Mouse (Mus musculus): ENCODE data around the gene Susd3. TPM values are rescaled to one million over a fixed set of nuclear protein-coding genes. Genes with fewer than 3 reads are reported as not detected.

Gene Susd3
- polyA plus RNA-seq, 1 experiment: 10.2 TPM

- TF ChIP-seq CTCF (IDR thresholded peaks at IDR 0.05; ENCODE audit: control insufficient read depth, insufficient read depth, low read length): no peak
- H3K4me3 ChIP-seq (replicated peaks; ENCODE audit: control insufficient read depth, low read depth, low read length): no peak overlapping the region
- WGBS: 63% methylated on average over 4 of the region's 4 CpGs
- H3K27ac ChIP-seq (ENCODE audit: control insufficient read depth, insufficient read depth, low read depth, low read length, poor library complexity): peak overlapping the region; percentile 85
- peaks cover 13% of the 10 kb centered on the region for H3K4me1 ChIP-seq (ENCODE audit: control insufficient read depth, insufficient read depth, low read length)
Observed at GRCm38 (mm10) chr13:49250716-49251517, 2.4 kb upstream of the Susd3 start.

GRCm38 (mm10) chr13:49249634-49250033 lies 1.1 kb upstream of the Susd3 start:
- Histone ChIP-seq H3K4me3 (replicated peaks; ENCODE audit: control insufficient read depth, low read depth, low read length) (no peak overlapping the region), H3K27ac (ENCODE audit: control insufficient read depth, insufficient read depth, low read depth, low read length, poor library complexity) (peak overlapping the region; percentile 69)
- TF ChIP-seq CTCF (IDR thresholded peaks at IDR 0.05; ENCODE audit: control insufficient read depth, insufficient read depth, low read length): no peak
- no peak for TF ChIP-seq POLR2A (IDR thresholded peaks at IDR 0.05; ENCODE audit: borderline replicate concordance, control insufficient read depth, low read depth, low read length)

GRCm38 (mm10) chr13:49248923-49249322 lies 417 bp upstream of the Susd3 start:
- TF ChIP-seq POLR2A (IDR thresholded peaks at IDR 0.05; ENCODE audit: borderline replicate concordance, control insufficient read depth, low read depth, low read length): no peak
- no peak for TF ChIP-seq CTCF (IDR thresholded peaks at IDR 0.05; ENCODE audit: control insufficient read depth, insufficient read depth, low read length)
- H3K4me3 ChIP-seq (replicated peaks; ENCODE audit: control insufficient read depth, low read depth, low read length): no peak overlapping the region
- no peak overlapping the region for H3K27ac ChIP-seq (ENCODE audit: control insufficient read depth, insufficient read depth, low read depth, low read length, poor library complexity)
- peaks cover 13% of the 10 kb centered on the region for H3K4me1 ChIP-seq (ENCODE audit: control insufficient read depth, insufficient read depth, low read length)
- WGBS: 39% methylated on average over 3 of the region's 3 CpGs

More at GRCm38 (mm10) chr13:49249634-49250033, 1.1 kb upstream of the Susd3 start:
- peaks cover 13% of the 10 kb centered on the region for H3K4me1 ChIP-seq (ENCODE audit: control insufficient read depth, insufficient read depth, low read length)
- WGBS: 64% methylated on average over 2 of the region's 2 CpGs

GRCm38 (mm10) chr13:49247740-49248466 lies 603 bp downstream of the Susd3 start:
- Histone ChIP-seq H3K4me1 (ENCODE audit: control insufficient read depth, insufficient read depth, low read length) (peaks cover 13% of the 10 kb centered on the region), H3K4me3 (replicated peaks; ENCODE audit: control insufficient read depth, low read depth, low read length) (peak overlapping the region; percentile 85), H3K27ac (ENCODE audit: control insufficient read depth, insufficient read depth, low read depth, low read length, poor library complexity) (peak overlapping the region; percentile 43; the same call in 1 of the 2 replicates)
- TF ChIP-seq CTCF (IDR thresholded peaks at IDR 0.05; ENCODE audit: control insufficient read depth, insufficient read depth, low read length): no peak
- TF ChIP-seq POLR2A (IDR thresholded peaks at IDR 0.05; ENCODE audit: borderline replicate concordance, control insufficient read depth, low read depth, low read length): peak; percentile 49; the same call in 1 of the 2 replicates
- 2% methylated on average over 58 of the region's 58 CpGs for WGBS

GRCm38 (mm10) chr13:49247232-49247739 lies 1.2 kb downstream of the Susd3 start:
- TF ChIP-seq POLR2A (IDR thresholded peaks at IDR 0.05; ENCODE audit: borderline replicate concordance, control insufficient read depth, low read depth, low read length) (no peak), CTCF (IDR thresholded peaks at IDR 0.05; ENCODE audit: control insufficient read depth, insufficient read depth, low read length) (no peak)
- 4% methylated on average over 12 of the region's 12 CpGs for WGBS
- Histone ChIP-seq H3K4me3 (replicated peaks; ENCODE audit: control insufficient read depth, low read depth, low read length) (peak overlapping the region; percentile 85), H3K27ac (ENCODE audit: control insufficient read depth, insufficient read depth, low read depth, low read length, poor library complexity) (peak overlapping the region; percentile 43; the same call in 1 of the 2 replicates), H3K4me1 (ENCODE audit: control insufficient read depth, insufficient read depth, low read length) (peaks cover 10% of the 10 kb centered on the region)

GRCm38 (mm10) chr13:49246626-49247025 lies 1.9 kb downstream of the Susd3 start:
- peaks cover 9% of the 10 kb centered on the region for H3K4me1 ChIP-seq (ENCODE audit: control insufficient read depth, insufficient read depth, low read length)
- TF ChIP-seq POLR2A (IDR thresholded peaks at IDR 0.05; ENCODE audit: borderline replicate concordance, control insufficient read depth, low read depth, low read length) (no peak), CTCF (IDR thresholded peaks at IDR 0.05; ENCODE audit: control insufficient read depth, insufficient read depth, low read length) (no peak)
- 83% methylated on average over 2 of the region's 2 CpGs for WGBS
- no peak overlapping the region for H3K4me3 ChIP-seq (replicated peaks; ENCODE audit: control insufficient read depth, low read depth, low read length)
- H3K27ac ChIP-seq (ENCODE audit: control insufficient read depth, insufficient read depth, low read depth, low read length, poor library complexity): no peak overlapping the region

- Histone ChIP-seq H3K4me1 (ENCODE audit: control insufficient read depth, insufficient read depth, low read length) (peaks cover 12% of the 10 kb centered on the region), H3K4me3 (replicated peaks; ENCODE audit: control insufficient read depth, low read depth, low read length) (no peak overlapping the region), H3K27ac (ENCODE audit: control insufficient read depth, insufficient read depth, low read depth, low read length, poor library complexity) (no peak overlapping the region)
- 71% methylated on average over 3 of the region's 3 CpGs for WGBS
- TF ChIP-seq CTCF (IDR thresholded peaks at IDR 0.05; ENCODE audit: control insufficient read depth, insufficient read depth, low read length) (no peak), POLR2A (IDR thresholded peaks at IDR 0.05; ENCODE audit: borderline replicate concordance, control insufficient read depth, low read depth, low read length) (no peak)
Observed at GRCm38 (mm10) chr13:49246011-49246410, 2.5 kb downstream of the Susd3 start.

GRCm38 (mm10) chr13:49245251-49245650 lies 3.3 kb downstream of the Susd3 start:
- Histone ChIP-seq H3K4me3 (replicated peaks; ENCODE audit: control insufficient read depth, low read depth, low read length) (no peak overlapping the region), H3K27ac (ENCODE audit: control insufficient read depth, insufficient read depth, low read depth, low read length, poor library complexity) (no peak overlapping the region), H3K4me1 (ENCODE audit: control insufficient read depth, insufficient read depth, low read length) (peaks cover 12% of the 10 kb centered on the region)
- TF ChIP-seq POLR2A (IDR thresholded peaks at IDR 0.05; ENCODE audit: borderline replicate concordance, control insufficient read depth, low read depth, low read length) (no peak), CTCF (IDR thresholded peaks at IDR 0.05; ENCODE audit: control insufficient read depth, insufficient read depth, low read length) (no peak)
- 71% methylated on average over 4 of the region's 4 CpGs for WGBS
